Mouse (Mus musculus) A20 (cell line): ENCODE results near the gene Nfyb.

ENCODE experiments used
- DNase-seq: peaks from one replicate; pipeline ENCODE4 v3.0.0-alpha.2; 2011; ENCODE audit warnings: low read depth, low spot score

The Nfyb gene

DNA sequence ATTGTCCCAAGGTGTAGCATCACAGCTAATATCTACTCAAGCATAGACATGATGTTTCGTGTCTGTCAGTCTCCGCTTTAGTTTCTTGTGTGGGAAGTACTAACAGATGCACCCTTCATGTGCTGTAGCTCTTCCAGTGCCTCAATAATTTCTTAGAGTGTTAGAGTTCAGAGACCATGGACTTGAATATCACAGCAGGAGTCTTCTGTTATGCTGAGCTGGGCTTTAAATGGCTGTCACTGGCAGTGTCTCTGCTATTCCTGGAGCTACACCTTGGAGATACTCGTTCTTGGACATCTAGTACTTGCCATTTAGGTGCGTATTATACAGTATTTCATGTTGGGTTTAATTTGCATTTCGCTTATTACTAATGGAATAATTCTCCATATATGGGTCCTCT lies 18.6 kb downstream of the Nfyb start:
- DNase-seq: no peak

DNA sequence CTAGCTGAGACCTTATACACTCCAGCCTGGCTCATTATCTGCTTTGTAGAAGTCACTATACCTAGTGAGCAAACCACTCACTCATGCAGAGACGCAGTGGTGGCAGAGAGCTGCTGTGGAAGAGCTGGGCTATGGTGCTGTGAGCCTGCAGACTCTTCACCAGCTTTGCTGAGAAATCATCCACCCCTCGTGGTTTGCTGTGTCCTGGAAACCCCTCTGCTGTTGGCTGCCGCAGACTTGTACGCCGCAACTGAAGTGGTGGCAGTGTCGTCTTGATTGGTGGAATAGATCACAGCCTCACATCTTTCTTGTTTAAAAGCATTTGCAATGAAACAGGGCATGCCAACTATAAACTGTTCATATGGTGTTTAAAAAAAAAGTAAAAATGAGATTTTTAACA lies 19.6 kb downstream of the Nfyb start:
- DNase-seq: no peak

DNA sequence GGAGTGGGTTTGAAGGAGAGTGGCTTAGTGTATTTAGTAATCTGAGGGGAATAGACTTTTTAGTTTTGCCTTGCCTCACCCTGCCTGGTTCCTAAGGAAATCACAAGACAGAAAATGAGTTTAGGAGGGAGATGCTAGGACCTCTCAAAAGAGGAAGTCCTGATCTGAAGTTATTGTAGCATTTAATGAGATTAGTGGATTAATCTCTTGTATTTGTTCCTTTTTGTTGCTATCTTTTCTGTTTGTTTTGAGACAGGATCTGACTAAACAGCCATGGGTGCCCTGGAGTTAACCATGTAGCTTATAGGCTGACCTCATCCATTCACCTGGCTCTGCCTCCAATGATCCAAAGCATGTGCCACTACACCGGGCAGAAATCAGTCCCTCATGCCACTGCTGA lies 21.4 kb downstream of the Nfyb start:
- DNase-seq: no peak

DNA sequence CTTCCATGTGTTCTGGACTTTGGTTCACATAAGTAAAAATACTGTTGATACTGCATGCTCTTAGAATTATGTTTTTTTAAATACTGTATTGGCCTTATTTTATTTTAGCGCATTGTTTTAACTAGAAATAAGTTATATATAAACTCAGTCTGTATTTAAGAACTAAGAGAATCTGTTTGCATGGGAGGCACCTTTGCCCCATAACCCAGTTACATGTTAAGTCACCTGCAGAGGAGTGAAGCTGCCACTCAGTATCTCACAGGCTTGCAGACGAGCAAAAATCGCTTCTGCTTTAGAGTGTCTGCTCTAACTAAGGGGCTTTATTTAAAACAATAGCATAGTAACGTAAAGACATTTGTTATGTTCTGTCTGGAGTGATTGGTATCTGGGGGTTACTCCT lies 22.1 kb downstream of the Nfyb start:
- no peak for DNase-seq

DNA sequence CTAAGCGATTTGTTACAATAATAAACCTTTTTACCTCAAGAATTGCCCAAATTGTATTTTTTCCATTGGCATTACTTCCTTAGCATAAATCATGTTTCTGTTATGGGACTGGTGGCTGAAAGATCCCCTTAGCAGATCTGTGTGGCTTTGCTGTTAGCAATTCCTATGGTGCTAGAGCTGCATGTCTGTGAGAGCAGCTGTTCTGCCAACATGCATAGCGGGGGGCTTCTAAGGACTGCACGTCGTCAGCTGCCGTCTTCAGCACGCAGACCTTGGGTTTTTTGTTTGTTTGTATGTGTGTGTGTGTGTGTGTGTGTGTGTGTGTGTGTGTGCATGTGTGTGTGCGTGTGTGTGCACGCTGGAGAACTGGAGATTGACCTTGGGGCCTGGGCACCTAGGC lies 22.6 kb downstream of the Nfyb start:
- DNase-seq: no peak

DNA sequence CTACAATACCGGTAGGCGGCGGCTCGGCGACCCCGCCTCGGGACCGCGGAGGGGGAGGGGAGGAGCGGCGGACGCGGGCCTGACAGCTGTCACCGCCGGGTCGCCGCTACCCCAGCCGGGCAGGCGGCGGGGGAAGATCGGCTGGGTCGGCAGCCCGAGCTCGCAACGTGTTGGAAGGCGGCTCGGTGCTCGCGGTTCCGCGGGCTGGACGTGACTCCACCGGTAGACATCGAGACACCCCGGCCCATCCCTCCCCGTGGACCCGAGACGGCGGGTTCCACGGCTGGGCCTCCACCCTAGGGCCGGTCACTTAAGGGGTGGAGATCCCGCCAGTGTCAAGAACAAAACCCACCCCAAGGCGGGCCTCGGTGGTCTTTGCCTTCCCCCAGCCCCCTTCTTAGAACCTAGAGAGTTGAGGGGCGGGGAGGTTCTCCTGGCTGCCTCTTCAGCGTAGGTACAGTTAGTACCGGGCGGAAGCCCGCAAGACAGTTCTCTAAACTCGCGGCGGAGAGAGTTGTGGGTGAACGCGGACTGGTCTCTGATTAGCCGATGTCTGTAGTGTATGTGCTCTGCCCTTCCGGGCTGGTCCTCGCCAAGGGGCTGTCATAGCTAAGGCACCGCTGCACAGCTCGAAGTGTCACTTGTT lies 64.5 kb downstream of the Nfyb start:
- peak; percentile 80 for DNase-seq

DNA sequence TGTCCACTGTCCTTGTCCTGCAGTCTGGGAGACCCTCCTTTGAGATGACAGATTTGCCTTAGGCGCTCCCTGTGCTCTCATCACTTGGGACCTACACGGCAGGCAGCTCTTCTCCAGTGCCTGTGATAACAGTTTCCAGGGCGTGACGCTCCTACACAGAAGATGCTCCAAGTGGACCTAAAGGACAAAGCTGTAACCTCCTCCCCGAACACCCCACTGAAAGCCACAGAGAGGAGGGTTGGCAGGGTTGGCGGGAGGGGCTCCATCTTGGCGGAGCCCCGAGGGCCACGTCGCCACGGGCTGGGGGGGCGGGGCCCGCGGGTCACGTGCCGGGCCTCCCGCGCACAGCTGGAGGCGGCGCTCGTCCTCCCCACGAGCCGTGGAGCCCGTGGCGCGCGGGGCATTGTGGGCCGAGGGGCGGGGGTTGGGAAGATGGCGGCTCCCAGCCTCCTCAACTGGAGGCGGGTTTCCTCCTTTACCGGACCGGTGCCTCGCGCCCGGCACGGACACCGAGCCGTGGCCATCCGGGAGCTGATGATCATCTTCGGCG lies 65.2 kb downstream of the Nfyb start:
- peak; percentile 91 for DNase-seq
